11 mouse cellular contexts compared by ENCODE assay signal in the genomic region with DNA sequence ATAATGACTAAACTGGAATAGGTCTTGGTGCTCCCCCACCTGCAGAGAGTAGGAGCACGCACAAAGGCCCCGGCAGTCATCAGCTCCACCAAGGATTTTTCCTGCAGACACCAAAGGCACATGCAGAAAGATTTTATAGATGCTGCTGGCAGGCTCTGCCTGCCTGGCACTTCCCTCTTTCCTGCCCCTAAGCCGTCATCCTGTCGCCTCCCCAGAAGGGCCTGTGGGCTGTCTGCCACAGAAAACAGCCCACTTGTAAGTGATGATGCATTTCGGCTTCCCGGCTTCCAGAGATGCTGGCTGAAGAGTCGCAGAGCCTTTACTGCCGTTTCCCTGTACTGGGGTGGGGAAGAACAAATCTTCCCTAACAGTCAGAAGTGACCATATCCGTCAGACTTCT.
DNase-seq lines count a peak whose midpoint lies in the region; ATAC-seq and TF ChIP-seq lines count a peak whose summit lies in the region.
"Had no signal": no experiment of that assay in that cellular context is flagged by ENCODE, and none has a peak within 500 bp of the region (broad histone marks: within the 10 kb centered on the region; RNA-seq: fewer than 3 reads in every experiment).

No protein-coding gene starts in this region.

- no peak for TF ChIP-seq EP300 in heart, adult 2 months (IDR thresholded peaks at IDR 0.05; ENCODE audit: insufficient read depth, low read depth, low read length)

- no peaks in the 10 kb centered on the region for H3K36me3 ChIP-seq in heart, adult 2 months (ENCODE audit: control insufficient read depth, insufficient read depth, low read length)
- H3K36me3 ChIP-seq in forebrain, embryonic 15.5 days, result peaks cover 9% of the 10 kb centered on the region; the same call in 1 of the 2 replicates

- TF ChIP-seq POLR2A in heart, adult 2 months (IDR thresholded peaks at IDR 0.05; ENCODE audit: insufficient read depth, low read depth, low read length), result no peak

- intact Hi-C loops in heart, adult 2 months (cut with DNase I), result no loop called here
- intact Hi-C loops in left cerebral cortex, adult 2 months (cut with DNase I), result loop anchor here (5.0 kb wide), 1 partner anchor 37 kb away; no protein-coding TSS in a partner anchor

- H3K4me2 ChIP-seq in forebrain, embryonic 15.5 days (replicated peaks), result no peak overlapping the region
- H3K4me2 ChIP-seq: heart, embryonic 13.5 days had no signal

- WGBS in heart, adult 2 months, result 45% methylated on average over 9 of the region's 9 CpGs
- WGBS in forebrain, embryonic 15.5 days, result 53% methylated on average over 9 of the region's 9 CpGs

- no peak overlapping the region for H3K9ac ChIP-seq in heart, adult 2 months (ENCODE audit: low read depth, low read length)
- peak overlapping the region; percentile 9; the same call in 1 of the 2 replicates for H3K9ac ChIP-seq in forebrain, embryonic 15.5 days (replicated peaks)
- H3K9ac ChIP-seq: heart, embryonic 13.5 days had no signal

- no peak overlapping the region for H3K27ac ChIP-seq in heart, adult 2 months
- H3K27ac ChIP-seq in forebrain, embryonic 15.5 days (replicated peaks), result peak overlapping the region; percentile 80
- peak overlapping the region; percentile 81 for H3K27ac ChIP-seq in left cerebral cortex, adult 2 months
- H3K27ac ChIP-seq: heart, embryonic 13.5 days had no signal

- no peaks in the 10 kb centered on the region for H3K27me3 ChIP-seq in heart, adult 2 months (ENCODE audit: control insufficient read depth, insufficient read depth, low read length)
- H3K27me3 ChIP-seq in forebrain, embryonic 15.5 days, result no peaks in the 10 kb centered on the region
- H3K27me3 ChIP-seq: heart, embryonic 13.5 days had no signal

- no peaks in the 10 kb centered on the region for H3K4me1 ChIP-seq in heart, adult 2 months (ENCODE audit: control insufficient read depth, insufficient read depth, low read length)
- peaks cover 77% of the 10 kb centered on the region for H3K4me1 ChIP-seq in forebrain, embryonic 15.5 days

- no peaks in the 10 kb centered on the region for H3K9me3 ChIP-seq in forebrain, embryonic 15.5 days
- H3K9me3 ChIP-seq: G1E; heart, embryonic 13.5 days had no signal

- no peaks in the 10 kb centered on the region for H3K79me2 ChIP-seq in heart, adult 2 months (replicated peaks; ENCODE audit: control insufficient read depth, insufficient read depth, low read length)

- ATAC-seq in forebrain, embryonic 15.5 days (replicated peaks), result peak; percentile 38
- ATAC-seq in erythroid progenitor cell, adult 5-6 weeks (replicated peaks; ENCODE audit: low FRiP score, poor library complexity, severe bottlenecking), result no peak

- DNase-seq in heart, postnatal 4 days, result peak; percentile 38
- DNase-seq in heart, adult 2 months, result no peak
- peak; percentile 74 to 76 for DNase-seq in left cerebral cortex, adult 2 months (ENCODE audit: extremely low spot score in 1 of 2, low spot score in 2 of 2)
- peak; percentile 78 for DNase-seq in right cerebral cortex, adult 2 months (ENCODE audit: low spot score in 2 of 2)
- DNase-seq in thymus, postnatal 14 days, result no peak
- no peak for DNase-seq in gastrocnemius, postnatal 10 days
- DNase-seq: lung, adult 2 months had no signal

- H3K4me3 ChIP-seq in heart, adult 2 months, result no peak overlapping the region
- no peak overlapping the region for H3K4me3 ChIP-seq in forebrain, embryonic 15.5 days
- H3K4me3 ChIP-seq in left cerebral cortex, adult 2 months, result no peak overlapping the region
- H3K4me3 ChIP-seq: heart, embryonic 13.5 days had no signal

- no peak for TF ChIP-seq CTCF in heart, adult 2 months (IDR thresholded peaks at IDR 0.05)
- no peak; the same call in 1 of the 2 replicates for TF ChIP-seq CTCF in left cerebral cortex, adult 2 months (IDR thresholded peaks at IDR 0.05)

Comparison
In these comparisons a context has a peak if more than half of its experiments do, and no peak if none do; other contexts are left out.
1. DNase-seq: peak in heart, postnatal 4 days (single experiment), left cerebral cortex, adult 2 months (2 of 2) and right cerebral cortex, adult 2 months (2 of 2); none in heart, adult 2 months (0 of 2), thymus, postnatal 14 days (single experiment) and gastrocnemius, postnatal 10 days (single experiment).